Mouse (Mus musculus) myocyte (in vitro differentiated cells): Measurements from ENCODE around the gene Focad. TPM values are rescaled to one million over a fixed set of nuclear protein-coding genes. Genes with fewer than 3 reads are reported as not detected.
"Not testable (repeated sequence)": the region's sequence is repeated elsewhere in the genome, so short reads cannot be mapped to it uniquely, and the experiment has no call there.

Source experiments
- H3K27me3 ChIP-seq: one replicate; pipeline ENCODE4 v1.6.1; 2011; ENCODE audit not compliant: control insufficient read depth, insufficient read depth, insufficient read length
- H3K36me3 ChIP-seq: one replicate; pipeline ENCODE4 v1.6.1; 2011; ENCODE audit not compliant: control insufficient read depth, insufficient read depth
- H3K4me2 ChIP-seq: one replicate; pipeline ENCODE4 v1.6.1; 2011; ENCODE audit warnings: low read depth, control low read depth
- H3K4me3 ChIP-seq: one replicate; pipeline ENCODE4 v1.5.1; 2011; ENCODE audit warnings: mild to moderate bottlenecking, control low read depth, moderate library complexity
- H3K79me2 ChIP-seq: one replicate; pipeline ENCODE4 v1.6.1; 2011; ENCODE audit not compliant: control insufficient read depth, insufficient read depth
- H3ac ChIP-seq: one replicate; pipeline ENCODE4 v1.6.1; 2011; ENCODE audit not compliant: control insufficient read depth, insufficient read length
- CEBPB ChIP-seq: IDR thresholded peaks from 2 replicates; pipeline ENCODE4 v1.6.1; 2011; ENCODE audit warnings: mild to moderate bottlenecking, moderate library complexity; ENCODE audit not compliant: poor library complexity, insufficient read depth, severe bottlenecking
- E2F4 ChIP-seq: IDR thresholded peaks from one replicate; pipeline ENCODE4 v1.6.1; 2011; ENCODE audit warnings: mild to moderate bottlenecking, control low read depth, moderate library complexity; ENCODE audit not compliant: insufficient read depth
- MAX ChIP-seq: IDR thresholded peaks from one replicate; pipeline ENCODE4 v1.6.1; 2011; ENCODE audit warnings: low read depth, mild to moderate bottlenecking, control low read depth
- MYOD1 ChIP-seq, 3 experiments: IDR thresholded peaks; one replicate each; pipeline ENCODE4 v1.6.1; 2011; ENCODE audit warnings: control low read depth in 2 of 3, low read depth in 2 of 3, mild to moderate bottlenecking in 2 of 3, moderate library complexity in 1 of 3; ENCODE audit not compliant: insufficient read length in 2 of 3, control insufficient read depth in 1 of 3
- MYOG ChIP-seq, 3 experiments: IDR thresholded peaks; one replicate each; pipeline ENCODE4 v1.6.1; 2011; ENCODE audit warnings: control low read depth in 2 of 3, low read depth in 2 of 3, mild to moderate bottlenecking in 2 of 3; ENCODE audit not compliant: insufficient read length in 2 of 3, control insufficient read depth in 1 of 3, insufficient read depth in 1 of 3
- POLR2A ChIP-seq: IDR thresholded peaks from one replicate; pipeline ENCODE4 v1.6.1; 2011; ENCODE audit warnings: low read depth, mild to moderate bottlenecking, control low read depth, moderate library complexity; ENCODE audit not compliant: insufficient read length
- POLR2AphosphoS2 ChIP-seq: IDR thresholded peaks from one replicate; pipeline ENCODE4 v1.6.1; 2011; ENCODE audit warnings: low read depth, control low read depth; ENCODE audit not compliant: insufficient read length
- REST ChIP-seq: IDR thresholded peaks from one replicate; pipeline ENCODE4 v1.6.1; 2011; ENCODE audit warnings: mild to moderate bottlenecking, control low read depth, moderate library complexity; ENCODE audit not compliant: insufficient read depth, insufficient read length
- SRF ChIP-seq: IDR thresholded peaks from one replicate; pipeline ENCODE4 v1.6.1; 2011; ENCODE audit warnings: low read depth; ENCODE audit not compliant: control insufficient read depth, insufficient read length
- TCF12 ChIP-seq: IDR thresholded peaks from one replicate; pipeline ENCODE4 v1.6.1; 2011; ENCODE audit warnings: mild to moderate bottlenecking, control low read depth; ENCODE audit not compliant: poor library complexity, insufficient read depth, severe bottlenecking
- TCF3 ChIP-seq: IDR thresholded peaks from one replicate; pipeline ENCODE4 v1.6.1; 2011; ENCODE audit warnings: low read depth, control low read depth; ENCODE audit not compliant: insufficient read length
- USF1 ChIP-seq: IDR thresholded peaks from one replicate; pipeline ENCODE4 v1.6.1; 2011; ENCODE audit warnings: low read depth, mild to moderate bottlenecking, control low read depth, moderate library complexity
- polyA plus RNA-seq: library from polyadenylated mRNA; unstranded; fragments of >200 nt; fragmentation: generic; extraction: Trizol; gene quantifications from one replicate; pipeline ENCODE4 v1.2.1, GENCODE M21; 2012; ENCODE audit warnings: missing spikeins

The Focad gene
- polyA plus RNA-seq, 1 experiment = 15.3 TPM

DNA sequence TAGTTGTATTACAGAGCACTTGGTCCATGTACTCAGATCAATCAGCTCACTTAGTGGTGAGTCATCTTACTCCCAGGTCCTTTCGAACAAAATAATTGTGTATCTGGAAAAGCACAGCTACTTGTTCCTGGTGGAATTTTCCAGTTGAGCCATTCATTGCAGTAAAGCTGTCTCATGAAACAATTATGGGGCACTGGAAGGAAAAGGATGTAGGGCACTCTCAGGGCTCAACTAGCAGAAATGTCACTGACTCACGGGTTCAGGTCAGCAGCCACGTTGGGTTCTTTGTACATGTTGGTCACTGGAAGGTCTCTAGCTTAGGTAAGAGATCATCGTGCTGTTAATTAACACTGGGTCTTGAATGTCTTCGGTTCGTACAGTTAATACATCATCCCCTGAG is 275.5 kb downstream of the Focad start:
- H3K27me3 ChIP-seq = no peaks in the 10 kb centered on the region
- H3ac ChIP-seq = no peak overlapping the region
- TF ChIP-seq SRF (no peak), MYOG (IDR thresholded peaks at IDR 0.05; ENCODE audit: control insufficient read depth in 1 of 3, insufficient read depth in 1 of 3, insufficient read length in 2 of 3, low read depth in 2 of 3) (no peak), USF1 (no peak), MAX (no peak), CEBPB (no peak), E2F4 (no peak), TCF3 (no peak), POLR2A (no peak), MYOD1 (IDR thresholded peaks at IDR 0.05; ENCODE audit: control insufficient read depth in 1 of 3, insufficient read length in 2 of 3, low read depth in 2 of 3) (no peak), TCF12 (no peak), REST (no peak), POLR2AphosphoS2 (no peak)
- H3K79me2 ChIP-seq = no peaks in the 10 kb centered on the region
- H3K36me3 ChIP-seq = peaks cover 6% of the 10 kb centered on the region
- no peak overlapping the region for H3K4me2 ChIP-seq
- H3K4me3 ChIP-seq = no peak overlapping the region

DNA sequence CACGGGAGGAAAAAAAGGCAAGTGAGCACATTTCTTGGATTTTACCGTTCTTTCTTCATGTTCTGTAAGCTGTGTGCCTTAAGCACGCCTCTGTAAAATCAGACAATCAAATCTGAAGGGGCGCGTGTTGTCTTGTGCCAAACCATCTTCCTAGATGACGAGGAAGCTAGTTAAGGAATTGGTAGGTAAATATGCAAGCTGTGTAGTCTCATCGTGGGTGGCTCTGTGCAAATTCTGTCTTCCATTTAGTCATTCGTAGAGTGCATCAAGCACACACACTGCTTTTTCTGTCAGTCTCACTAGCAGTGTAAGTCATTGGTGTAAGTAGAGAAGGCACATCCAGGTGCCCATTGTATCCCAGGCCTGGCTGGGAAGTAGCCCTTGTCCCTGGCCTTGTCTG is 276.4 kb downstream of the Focad start:
- peaks cover 6% of the 10 kb centered on the region for H3K36me3 ChIP-seq
- H3K4me2 ChIP-seq = no peak overlapping the region
- no peak for TF ChIP-seq CEBPB
- no peak for TF ChIP-seq TCF12
- TF ChIP-seq MYOD1 (IDR thresholded peaks at IDR 0.05; ENCODE audit: control insufficient read depth in 1 of 3, insufficient read length in 2 of 3, low read depth in 2 of 3) = no peak
- no peak for TF ChIP-seq REST
- TF ChIP-seq MAX = no peak
- TF ChIP-seq POLR2AphosphoS2 = no peak
- no peak for TF ChIP-seq POLR2A
- TF ChIP-seq SRF = no peak
- TF ChIP-seq TCF3 = no peak
- no peak for TF ChIP-seq MYOG (IDR thresholded peaks at IDR 0.05; ENCODE audit: control insufficient read depth in 1 of 3, insufficient read depth in 1 of 3, insufficient read length in 2 of 3, low read depth in 2 of 3)
- no peak for TF ChIP-seq E2F4
- no peak for TF ChIP-seq USF1
- H3K27me3 ChIP-seq = no peaks in the 10 kb centered on the region
- H3ac ChIP-seq = no peak overlapping the region
- H3K4me3 ChIP-seq = no peak overlapping the region
- H3K79me2 ChIP-seq = no peaks in the 10 kb centered on the region

- Histone ChIP-seq H3K4me2 (no peak overlapping the region), H3K4me3 (no peak overlapping the region), H3K27me3 (no peaks in the 10 kb centered on the region), H3K79me2 (no peaks in the 10 kb centered on the region), H3K36me3 (peaks cover 6% of the 10 kb centered on the region), H3ac (no peak overlapping the region)
- TF ChIP-seq POLR2AphosphoS2 = no peak
- no peak for TF ChIP-seq TCF12
- no peak for TF ChIP-seq TCF3
- TF ChIP-seq MYOD1 (IDR thresholded peaks at IDR 0.05; ENCODE audit: control insufficient read depth in 1 of 3, insufficient read length in 2 of 3, low read depth in 2 of 3) = no peak
- no peak for TF ChIP-seq MAX
- TF ChIP-seq POLR2A = no peak
- TF ChIP-seq USF1 = no peak
- no peak for TF ChIP-seq E2F4
- TF ChIP-seq REST = no peak
- TF ChIP-seq CEBPB = no peak
- TF ChIP-seq SRF = no peak
- no peak for TF ChIP-seq MYOG (IDR thresholded peaks at IDR 0.05; ENCODE audit: control insufficient read depth in 1 of 3, insufficient read depth in 1 of 3, insufficient read length in 2 of 3, low read depth in 2 of 3)
These were observed 278.1 kb downstream of the Focad start for GRCm38 (mm10) chr4:88372293-88373224.

- no peak overlapping the region for H3K4me2 ChIP-seq
- no peaks in the 10 kb centered on the region for H3K36me3 ChIP-seq
- TF ChIP-seq MAX = no peak
- no peak for TF ChIP-seq MYOD1 (IDR thresholded peaks at IDR 0.05; ENCODE audit: control insufficient read depth in 1 of 3, insufficient read length in 2 of 3, low read depth in 2 of 3)
- no peak for TF ChIP-seq POLR2AphosphoS2
- TF ChIP-seq TCF3 = no peak
- TF ChIP-seq CEBPB = no peak
- TF ChIP-seq TCF12 = no peak
- no peak for TF ChIP-seq MYOG (IDR thresholded peaks at IDR 0.05; ENCODE audit: control insufficient read depth in 1 of 3, insufficient read depth in 1 of 3, insufficient read length in 2 of 3, low read depth in 2 of 3)
- no peak for TF ChIP-seq USF1
- no peak for TF ChIP-seq E2F4
- TF ChIP-seq REST = no peak
- TF ChIP-seq POLR2A = no peak
- no peak for TF ChIP-seq SRF
- no peak overlapping the region for H3ac ChIP-seq
- no peaks in the 10 kb centered on the region for H3K79me2 ChIP-seq
- H3K4me3 ChIP-seq = no peak overlapping the region
- H3K27me3 ChIP-seq = no peaks in the 10 kb centered on the region
These were observed 295.6 kb downstream of the Focad start for GRCm38 (mm10) chr4:88390036-88390435.

DNA sequence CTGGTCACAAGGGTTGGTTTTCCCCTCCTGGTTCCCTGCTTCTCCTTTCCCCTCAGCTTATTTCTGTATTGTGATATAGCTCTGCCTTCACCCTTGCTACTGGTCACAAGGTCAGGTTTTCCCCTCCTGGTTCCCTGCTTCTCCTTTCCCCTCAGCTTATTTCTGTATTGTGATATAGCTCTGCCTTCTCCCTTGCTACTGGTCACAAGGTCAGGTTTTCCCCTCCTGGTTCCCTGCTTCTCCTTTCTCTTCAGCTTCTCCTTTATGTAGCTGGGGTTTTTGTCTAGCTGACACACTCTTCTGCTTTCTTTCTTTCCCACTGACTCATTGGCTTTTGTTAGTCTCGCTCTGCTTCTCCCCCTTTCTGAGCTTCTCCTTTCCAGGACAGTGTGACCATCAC is 296.2 kb downstream of the Focad start:
- not testable (repeated sequence) for H3K27me3 ChIP-seq, H3ac ChIP-seq, H3K4me3 ChIP-seq, H3K4me2 ChIP-seq, H3K36me3 ChIP-seq, H3K79me2 ChIP-seq
